Mouse (Mus musculus): ENCODE measurements around the gene Ankdd1a. TPM values are rescaled to one million over a fixed set of nuclear protein-coding genes. Genes with fewer than 3 reads are reported as not detected.

The Ankdd1a gene
- polyA plus RNA-seq, 1 experiment from 2014 or later = not detected

DNA sequence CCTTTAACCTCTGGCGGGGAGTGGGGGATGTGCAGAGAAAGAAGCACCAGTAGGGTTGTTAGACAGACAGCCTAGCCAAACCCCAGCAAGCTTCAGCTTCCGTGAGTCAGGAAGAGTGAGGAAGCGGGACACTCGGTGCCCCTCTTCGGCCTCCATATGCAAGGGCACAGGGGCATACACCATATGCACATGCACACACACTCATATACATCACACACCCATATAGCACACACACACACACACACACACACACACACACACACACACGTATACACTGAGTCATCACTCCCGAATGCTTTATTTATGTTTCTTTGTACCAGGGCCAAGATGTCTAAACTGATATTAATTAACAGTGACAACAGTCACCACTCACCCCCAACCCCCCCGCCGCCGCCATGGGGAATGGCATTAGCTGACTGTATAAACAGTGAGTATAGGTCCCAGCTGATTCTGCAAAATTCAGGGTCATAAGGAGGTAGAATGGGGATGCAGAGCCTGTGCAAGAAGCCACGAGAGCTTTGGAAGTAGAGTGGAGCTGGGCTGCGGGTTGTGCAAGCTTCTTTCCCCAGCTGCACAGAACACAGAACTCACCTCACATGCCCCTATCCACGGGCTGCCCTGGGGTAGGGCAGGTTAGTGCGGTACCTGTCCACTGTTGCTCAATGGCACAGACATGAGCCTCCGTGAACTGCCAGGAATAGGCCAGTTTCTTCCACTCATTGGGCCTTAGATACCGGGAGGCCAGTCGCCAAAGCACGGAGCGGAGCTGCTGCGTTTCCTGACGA, 17.1 kb downstream of the Ankdd1a start:
- 0 out of 2 replicates have a peak, but pooled peaks have one; percentile 33 for ATAC-seq (ENCODE audit: insufficient number of reproducible peaks, low FRiP score)
- Histone ChIP-seq H3K4me2 (no peak overlapping the region), H3K9me3 (replicated peaks) (no peaks in the 10 kb centered on the region), H3K27me3 (replicated peaks) (0 out of 2 replicates have a peak, but pooled peaks cover 4% of the 10 kb centered on the region), H3K9ac (no peak overlapping the region), H3K4me3 (no peak overlapping the region), H3K36me3 (no peaks in the 10 kb centered on the region), H3K27ac (ENCODE audit: poor library complexity, severe bottlenecking) (no peak overlapping the region), H3K4me1 (replicated peaks) (peaks cover 2% of the 10 kb centered on the region; the same call in 1 of the 2 replicates)
- 79% methylated on average over 21 of the region's 21 CpGs for WGBS

DNA sequence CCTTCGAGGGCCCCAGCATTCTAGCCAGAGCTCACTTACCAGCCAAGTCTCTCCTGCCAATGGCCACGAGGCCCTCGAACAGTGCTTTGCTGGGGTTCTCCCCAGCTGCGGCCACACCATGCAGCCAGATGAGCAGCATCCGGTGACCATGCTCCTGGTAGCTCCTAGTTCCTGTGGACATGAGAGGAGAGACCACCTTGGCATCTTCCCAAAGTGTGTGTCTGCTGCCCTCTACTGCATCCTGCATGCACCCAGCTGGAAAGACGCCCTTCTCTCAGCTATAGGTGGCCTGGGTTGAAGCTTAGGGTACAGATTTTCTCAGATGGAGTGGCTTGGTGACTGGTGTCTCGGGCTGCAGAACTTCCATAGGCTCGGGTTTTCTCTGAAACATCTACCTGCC, 17.8 kb downstream of the Ankdd1a start:
- WGBS = 43% methylated on average over 8 of the region's 8 CpGs

DNA sequence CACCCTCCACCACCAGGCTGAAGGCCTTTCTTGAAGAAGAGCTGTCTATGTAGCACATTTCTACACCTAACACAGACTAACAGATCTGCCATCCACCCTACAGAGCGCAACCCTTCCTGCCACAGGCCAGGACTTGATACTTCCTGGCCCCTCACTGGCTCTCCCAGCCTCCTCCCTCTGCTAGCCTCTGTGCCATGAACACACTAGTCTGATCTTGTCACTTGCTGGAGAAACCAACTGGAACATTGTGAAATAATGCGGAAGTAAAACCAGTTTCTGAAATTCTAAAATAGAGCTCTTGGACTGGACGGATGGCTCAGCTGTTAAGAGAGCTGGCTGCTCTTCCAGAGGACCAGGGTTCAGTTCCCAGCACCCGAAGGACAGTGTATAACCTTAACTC, 27.1 kb downstream of the Ankdd1a start:
- no peaks in the 10 kb centered on the region for H3K4me1 ChIP-seq (replicated peaks)
- H3K4me3 ChIP-seq = no peak overlapping the region
- ATAC-seq (ENCODE audit: insufficient number of reproducible peaks, low FRiP score) = no peak
- no peak overlapping the region for H3K9ac ChIP-seq
- 82% methylated on average over 4 of the region's 4 CpGs for WGBS
- H3K27me3 ChIP-seq (replicated peaks) = no peaks in the 10 kb centered on the region
- 0 out of 2 replicates have a peak, but pooled peaks cover 4% of the 10 kb centered on the region for H3K9me3 ChIP-seq (replicated peaks)
- H3K27ac ChIP-seq (ENCODE audit: poor library complexity, severe bottlenecking) = no peak overlapping the region
- H3K36me3 ChIP-seq = peaks cover 13% of the 10 kb centered on the region
- H3K4me2 ChIP-seq = no peak overlapping the region

More for the DNA sequence above, 17.8 kb downstream of the Ankdd1a start:
- H3K4me2 ChIP-seq = no peak overlapping the region
- no peak overlapping the region for H3K27ac ChIP-seq (ENCODE audit: poor library complexity, severe bottlenecking)
- H3K27me3 ChIP-seq (replicated peaks) = 0 out of 2 replicates have a peak, but pooled peaks cover 4% of the 10 kb centered on the region
- ATAC-seq (ENCODE audit: insufficient number of reproducible peaks, low FRiP score) = no peak
- no peaks in the 10 kb centered on the region for H3K36me3 ChIP-seq
- H3K9me3 ChIP-seq (replicated peaks) = no peaks in the 10 kb centered on the region
- H3K9ac ChIP-seq = no peak overlapping the region
- H3K4me1 ChIP-seq (replicated peaks) = peaks cover 2% of the 10 kb centered on the region; the same call in 1 of the 2 replicates
- no peak overlapping the region for H3K4me3 ChIP-seq

DNA sequence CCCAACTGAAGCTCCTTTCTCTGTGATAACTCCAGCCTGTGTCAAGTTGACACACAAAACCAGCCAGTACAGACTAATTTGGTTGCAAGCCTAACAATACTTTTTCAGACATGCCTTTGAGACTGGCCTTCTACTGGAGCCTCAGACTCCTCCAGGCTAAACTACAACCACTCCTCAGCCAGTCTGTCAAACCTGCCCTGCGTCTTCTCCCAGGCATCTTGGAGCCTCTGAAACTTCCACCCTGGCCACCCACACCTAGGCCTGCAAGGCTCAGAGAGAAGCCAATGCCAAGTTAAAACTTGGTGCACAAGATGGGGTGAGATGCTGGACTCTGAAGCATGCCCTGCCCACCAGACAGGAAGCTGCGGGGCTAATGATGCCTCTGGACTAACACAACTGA, 27.6 kb downstream of the Ankdd1a start:
- WGBS = 81% methylated on average over 2 of the region's 2 CpGs
- H3K4me2 ChIP-seq = no peak overlapping the region
- no peak for ATAC-seq (ENCODE audit: insufficient number of reproducible peaks, low FRiP score)
- H3K9me3 ChIP-seq (replicated peaks) = 0 out of 2 replicates have a peak, but pooled peaks cover 4% of the 10 kb centered on the region
- peaks cover 18% of the 10 kb centered on the region for H3K36me3 ChIP-seq
- no peak overlapping the region for H3K9ac ChIP-seq
- H3K27me3 ChIP-seq (replicated peaks) = no peaks in the 10 kb centered on the region
- no peaks in the 10 kb centered on the region for H3K4me1 ChIP-seq (replicated peaks)
- no peak overlapping the region for H3K4me3 ChIP-seq
- H3K27ac ChIP-seq (ENCODE audit: poor library complexity, severe bottlenecking) = no peak overlapping the region

DNA sequence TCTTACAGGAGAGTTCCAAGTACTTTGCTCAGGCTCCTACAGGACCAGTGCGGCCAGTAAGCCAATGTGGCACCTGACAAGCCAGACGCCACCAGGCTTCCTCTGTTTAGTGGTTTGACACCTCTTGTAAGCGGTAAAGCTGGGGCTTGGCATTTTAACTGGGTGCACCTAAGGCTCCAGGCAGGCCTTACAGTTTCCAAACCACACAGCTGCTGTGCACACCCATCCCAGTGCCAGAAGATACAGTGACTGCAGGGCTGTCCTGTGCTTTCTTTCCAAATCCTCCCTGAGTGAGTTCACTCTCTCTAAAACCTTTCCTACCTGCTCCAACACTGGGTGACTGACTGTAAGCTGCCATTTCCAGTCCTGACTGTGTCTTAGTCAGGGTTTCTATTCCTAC, 28.5 kb downstream of the Ankdd1a start:
- H3K27ac ChIP-seq (ENCODE audit: poor library complexity, severe bottlenecking) = no peak overlapping the region
- H3K36me3 ChIP-seq = peaks cover 27% of the 10 kb centered on the region
- no peaks in the 10 kb centered on the region for H3K27me3 ChIP-seq (replicated peaks)
- no peak overlapping the region for H3K4me3 ChIP-seq
- H3K4me2 ChIP-seq = no peak overlapping the region
- ATAC-seq (ENCODE audit: insufficient number of reproducible peaks, low FRiP score) = no peak
- 0 out of 2 replicates have a peak, but pooled peaks cover 4% of the 10 kb centered on the region for H3K9me3 ChIP-seq (replicated peaks)
- 82% methylated on average over 3 of the region's 3 CpGs for WGBS
- no peak overlapping the region for H3K9ac ChIP-seq
- H3K4me1 ChIP-seq (replicated peaks) = no peaks in the 10 kb centered on the region

DNA sequence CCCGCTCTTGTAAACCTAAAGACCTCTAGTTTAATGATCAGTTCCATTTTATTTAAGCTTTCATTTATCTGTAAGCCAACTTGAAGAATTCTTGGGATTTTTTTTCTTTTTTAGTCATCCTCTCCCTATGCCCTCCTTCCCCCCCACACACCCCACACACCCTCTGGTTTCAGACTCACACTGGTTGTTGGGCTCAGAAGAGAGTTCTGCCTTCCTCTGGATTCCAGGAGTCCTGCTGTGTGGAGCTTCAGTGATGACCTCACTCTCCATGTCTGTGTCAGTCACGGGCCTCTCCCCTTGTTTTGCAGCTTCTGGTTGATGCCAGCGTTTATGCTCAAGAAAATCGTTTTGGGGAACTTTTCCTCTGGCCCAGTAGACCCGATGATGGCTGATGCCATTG, 39.9 kb downstream of the Ankdd1a start:
- ATAC-seq (ENCODE audit: insufficient number of reproducible peaks, low FRiP score) = no peak
- 77% methylated on average over 5 of the region's 5 CpGs for WGBS
- H3K9ac ChIP-seq = no peak overlapping the region

DNA sequence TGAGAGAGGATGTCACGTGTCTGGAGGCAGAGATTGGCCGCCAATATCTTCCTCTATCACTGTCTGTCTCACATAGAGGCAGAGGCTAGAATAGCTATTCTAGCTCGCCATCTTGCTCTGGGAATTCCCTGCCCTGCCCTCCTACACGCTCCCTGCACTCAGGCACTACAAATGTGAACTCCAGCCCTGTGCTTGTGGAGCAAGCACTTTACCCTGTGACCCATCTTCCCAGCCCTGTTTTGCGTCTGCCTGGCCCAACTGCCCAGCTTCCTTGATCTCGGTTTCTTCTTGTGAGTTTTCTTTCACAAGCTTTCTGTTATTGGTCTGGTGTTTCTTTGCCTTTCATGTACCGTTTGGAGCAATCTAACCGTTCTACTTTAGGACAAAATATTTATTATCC, 40.8 kb downstream of the Ankdd1a start:
- no peaks in the 10 kb centered on the region for H3K9me3 ChIP-seq (replicated peaks)
- H3K9ac ChIP-seq = no peak overlapping the region
- H3K27me3 ChIP-seq (replicated peaks) = no peaks in the 10 kb centered on the region
- H3K4me3 ChIP-seq = no peak overlapping the region
- H3K4me1 ChIP-seq (replicated peaks) = no peaks in the 10 kb centered on the region
- H3K27ac ChIP-seq (ENCODE audit: poor library complexity, severe bottlenecking) = no peak overlapping the region
- H3K36me3 ChIP-seq = peaks cover 83% of the 10 kb centered on the region
- no peak for ATAC-seq (ENCODE audit: insufficient number of reproducible peaks, low FRiP score)
- no peak overlapping the region for H3K4me2 ChIP-seq
- 75% methylated on average over 8 of the region's 8 CpGs for WGBS

More for the DNA sequence above, 39.9 kb downstream of the Ankdd1a start:
- Histone ChIP-seq H3K9me3 (replicated peaks) (no peaks in the 10 kb centered on the region), H3K27ac (ENCODE audit: poor library complexity, severe bottlenecking) (no peak overlapping the region), H3K4me1 (replicated peaks) (no peaks in the 10 kb centered on the region), H3K4me2 (no peak overlapping the region), H3K36me3 (peaks cover 83% of the 10 kb centered on the region), H3K4me3 (no peak overlapping the region), H3K27me3 (replicated peaks) (no peaks in the 10 kb centered on the region)

DNA sequence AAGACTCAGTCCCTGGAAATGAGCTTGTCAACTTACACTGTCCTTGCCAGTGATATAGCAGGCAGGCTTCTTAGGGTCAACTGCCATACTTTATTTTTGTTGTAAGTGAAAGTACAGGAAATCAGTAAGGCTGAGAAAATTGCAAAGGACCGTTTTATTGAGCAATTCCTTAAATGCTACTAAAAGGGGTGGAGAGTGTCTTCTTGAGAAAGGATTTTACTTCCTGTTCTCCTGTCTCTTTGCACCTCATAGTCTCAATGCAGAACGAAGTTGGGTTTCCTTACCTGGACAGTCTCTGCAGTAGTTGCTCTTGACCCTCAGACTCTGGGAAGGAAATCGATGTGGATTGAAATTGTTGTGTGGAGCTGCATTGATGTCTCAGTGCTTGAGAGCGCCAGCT, 47.2 kb downstream of the Ankdd1a start:
- no peaks in the 10 kb centered on the region for H3K9me3 ChIP-seq (replicated peaks)
- H3K4me3 ChIP-seq = no peak overlapping the region
- 87% methylated on average over 4 of the region's 4 CpGs for WGBS
- no peaks in the 10 kb centered on the region for H3K27me3 ChIP-seq (replicated peaks)
- peaks cover 70% of the 10 kb centered on the region for H3K36me3 ChIP-seq
- no peak overlapping the region for H3K4me2 ChIP-seq
- H3K9ac ChIP-seq = no peak overlapping the region
- ATAC-seq (ENCODE audit: insufficient number of reproducible peaks, low FRiP score) = no peak
- no peaks in the 10 kb centered on the region for H3K4me1 ChIP-seq (replicated peaks)
- no peak overlapping the region for H3K27ac ChIP-seq (ENCODE audit: poor library complexity, severe bottlenecking)

DNA sequence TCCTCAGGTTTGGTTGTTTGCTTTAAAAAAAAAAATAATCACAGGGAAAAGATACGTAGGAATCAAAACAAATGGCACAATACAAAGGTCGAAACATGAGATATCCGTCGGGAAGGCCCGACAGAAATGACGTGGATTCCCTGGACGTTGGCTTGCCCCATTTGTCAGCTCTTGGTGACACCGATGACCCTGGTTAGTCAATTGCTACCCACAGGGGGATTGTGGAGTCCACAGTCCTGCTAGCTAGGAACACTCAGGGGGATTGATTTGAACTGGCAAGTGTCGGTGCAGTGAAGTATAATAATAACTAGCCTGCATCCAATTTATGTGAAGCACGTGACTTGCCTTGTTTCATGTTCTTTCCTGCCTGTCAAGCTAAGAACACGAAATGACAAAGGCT, 52.3 kb downstream of the Ankdd1a start:
- Histone ChIP-seq H3K27ac (ENCODE audit: poor library complexity, severe bottlenecking) (no peak overlapping the region), H3K4me1 (replicated peaks) (no peaks in the 10 kb centered on the region), H3K27me3 (replicated peaks) (no peaks in the 10 kb centered on the region), H3K36me3 (peaks cover 49% of the 10 kb centered on the region), H3K4me3 (no peak overlapping the region), H3K4me2 (no peak overlapping the region), H3K9me3 (replicated peaks) (no peaks in the 10 kb centered on the region), H3K9ac (no peak overlapping the region)
- no peak for ATAC-seq (ENCODE audit: insufficient number of reproducible peaks, low FRiP score)
- WGBS = 68% methylated on average over 11 of the region's 11 CpGs

DNA sequence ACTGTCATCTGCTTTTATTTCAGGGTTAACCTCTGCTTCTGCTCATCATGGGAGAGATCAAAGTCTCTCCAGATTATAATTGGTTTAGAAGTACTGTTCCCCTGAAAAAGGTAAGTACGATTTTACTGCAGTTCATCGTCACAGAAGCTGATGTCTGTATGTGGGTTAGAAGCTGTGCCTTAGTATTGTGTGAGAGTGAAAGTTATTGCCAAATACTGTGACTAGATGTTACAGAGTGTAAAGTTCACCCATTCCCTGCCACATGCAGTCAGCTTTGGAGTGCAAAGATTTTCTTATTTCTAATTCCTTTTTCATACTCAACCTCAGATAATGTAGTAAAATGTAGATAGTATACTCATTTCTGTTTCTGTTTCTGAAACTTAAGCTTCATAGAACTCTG, 54.8 kb downstream of the Ankdd1a start:
- 93% methylated on average over 2 of the region's 2 CpGs for WGBS

DNA sequence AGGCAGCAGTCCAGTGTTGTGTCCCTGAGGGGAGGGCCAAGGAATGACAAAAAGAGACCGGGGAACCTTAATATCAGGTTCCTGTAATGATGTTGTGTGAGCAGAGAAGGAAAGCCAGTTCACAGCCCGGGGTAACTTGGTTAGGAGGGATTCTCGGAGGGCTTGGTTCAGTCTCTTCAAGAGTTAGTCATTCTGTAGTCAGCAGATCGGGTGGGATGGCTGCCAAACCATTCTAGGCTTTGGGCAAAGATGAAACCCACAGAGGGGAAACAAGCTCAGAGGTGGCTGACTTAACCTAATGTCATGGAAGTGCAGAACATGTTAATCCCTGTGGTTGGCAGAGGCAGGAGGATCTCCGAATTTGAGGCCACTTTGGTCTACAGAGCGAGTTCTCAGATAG, 55.8 kb downstream of the Ankdd1a start:
- ATAC-seq (ENCODE audit: insufficient number of reproducible peaks, low FRiP score) = no peak

More for the DNA sequence above, 54.8 kb downstream of the Ankdd1a start:
- Histone ChIP-seq H3K4me2 (no peak overlapping the region), H3K27me3 (replicated peaks) (no peaks in the 10 kb centered on the region), H3K27ac (ENCODE audit: poor library complexity, severe bottlenecking) (no peak overlapping the region), H3K9ac (no peak overlapping the region), H3K9me3 (replicated peaks) (no peaks in the 10 kb centered on the region), H3K36me3 (peaks cover 30% of the 10 kb centered on the region), H3K4me3 (no peak overlapping the region), H3K4me1 (replicated peaks) (peaks cover 13% of the 10 kb centered on the region)
- ATAC-seq (ENCODE audit: insufficient number of reproducible peaks, low FRiP score) = no peak

More for the DNA sequence above, 55.8 kb downstream of the Ankdd1a start:
- Histone ChIP-seq H3K4me1 (replicated peaks) (peaks cover 14% of the 10 kb centered on the region), H3K9me3 (replicated peaks) (no peaks in the 10 kb centered on the region), H3K36me3 (peaks cover 20% of the 10 kb centered on the region), H3K4me2 (no peak overlapping the region), H3K27ac (ENCODE audit: poor library complexity, severe bottlenecking) (no peak overlapping the region), H3K9ac (no peak overlapping the region), H3K27me3 (replicated peaks) (no peaks in the 10 kb centered on the region), H3K4me3 (no peak overlapping the region)
- WGBS = 91% methylated on average over 6 of the region's 6 CpGs
